Mouse (Mus musculus): ENCODE measurements around the gene Lipc.

Lipc gene

DNA sequence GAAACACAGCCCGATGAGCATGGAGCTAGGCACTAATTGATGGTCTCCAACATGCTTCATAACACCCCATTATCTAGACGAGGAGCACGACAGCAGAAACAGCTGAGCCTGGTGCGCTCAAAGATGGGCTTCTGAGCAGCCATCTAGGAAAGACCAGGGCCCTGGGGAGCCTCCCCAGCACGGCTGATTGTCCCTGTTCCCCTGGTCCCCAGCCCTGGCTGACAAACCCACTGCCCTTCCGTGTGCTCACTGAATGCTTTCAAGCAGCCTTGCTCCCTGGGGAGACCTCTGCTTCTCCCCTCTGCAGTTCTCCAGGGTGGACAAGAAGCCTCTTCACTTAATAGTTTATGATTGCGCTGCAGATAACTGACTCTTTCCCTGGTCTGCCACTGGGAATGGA, 35.5 kb downstream of the Lipc start:
- intact Hi-C loops (cut with DNase I): no loop called here

DNA sequence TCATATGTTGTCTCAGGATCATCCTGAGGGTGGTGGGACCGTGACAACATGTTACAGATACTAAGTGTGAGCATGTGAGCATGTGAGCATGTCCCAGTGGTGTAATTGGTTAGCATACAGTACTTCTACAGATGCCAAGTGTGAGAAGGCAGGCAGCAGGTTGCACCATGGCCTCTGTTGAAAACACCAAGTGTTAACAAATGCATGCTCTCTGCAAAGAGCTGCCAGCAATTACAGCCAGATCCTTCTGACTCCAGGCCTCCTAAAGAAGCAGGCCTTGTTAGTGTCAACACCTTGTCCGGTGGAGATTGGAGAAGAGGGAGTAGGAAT, 36.7 kb downstream of the Lipc start:
- intact Hi-C loops (cut with DNase I): no loop called here

DNA sequence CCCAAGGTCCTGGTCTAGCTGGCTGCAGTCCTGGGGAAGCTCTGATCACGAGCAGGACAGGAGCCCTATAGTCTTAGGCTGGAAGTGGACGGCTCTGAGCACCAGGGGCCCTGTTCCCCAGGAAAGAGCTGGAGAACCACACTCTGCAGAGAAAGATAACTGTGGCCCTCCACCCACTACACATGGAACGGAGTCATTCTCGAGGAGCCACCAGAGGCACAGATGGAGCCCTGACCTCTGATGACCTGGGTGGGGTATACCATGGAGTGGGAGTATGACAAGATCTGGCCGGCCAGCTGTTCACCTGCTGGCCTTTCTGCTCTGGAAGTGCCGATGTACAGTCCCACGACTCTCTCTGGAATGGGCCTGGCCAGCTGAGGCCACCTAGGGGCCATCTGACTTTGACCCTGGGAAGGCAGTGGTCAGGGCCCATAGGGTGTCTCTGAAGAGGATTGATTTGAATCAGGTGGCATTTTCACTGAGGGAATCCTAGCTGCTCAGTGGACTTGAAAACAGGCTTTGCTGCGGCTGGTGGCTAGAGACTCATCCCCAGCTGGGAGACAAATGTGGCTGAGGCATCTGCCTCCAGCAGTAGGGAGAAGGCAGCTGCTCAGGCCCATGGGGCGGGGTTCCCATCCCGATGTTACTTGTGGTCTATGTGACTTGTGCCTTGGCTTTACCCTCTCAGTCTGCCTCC, 37.2 kb downstream of the Lipc start:
- intact Hi-C loops (cut with DNase I): no loop called here

DNA sequence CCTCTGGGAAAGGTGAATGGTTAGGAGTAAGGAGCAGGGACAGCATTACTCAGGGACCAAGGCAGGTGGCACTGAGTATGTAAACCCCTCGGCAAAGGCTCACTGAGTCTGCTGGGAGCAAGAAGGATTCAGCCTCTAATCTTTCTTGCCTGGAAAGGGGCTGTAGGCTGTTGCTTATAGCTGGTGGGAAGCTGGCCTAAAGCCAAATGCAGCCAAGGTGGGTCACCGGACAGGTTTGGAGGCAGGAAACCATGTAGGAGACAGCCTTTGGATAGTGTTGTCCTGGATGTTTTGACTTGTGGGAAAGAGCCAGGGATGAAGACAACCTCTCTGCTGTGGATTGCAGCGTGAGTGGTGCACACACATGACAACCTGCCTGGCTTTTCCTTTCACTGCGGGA, 40.9 kb downstream of the Lipc start:
- intact Hi-C loops (cut with DNase I): no loop called here

DNA sequence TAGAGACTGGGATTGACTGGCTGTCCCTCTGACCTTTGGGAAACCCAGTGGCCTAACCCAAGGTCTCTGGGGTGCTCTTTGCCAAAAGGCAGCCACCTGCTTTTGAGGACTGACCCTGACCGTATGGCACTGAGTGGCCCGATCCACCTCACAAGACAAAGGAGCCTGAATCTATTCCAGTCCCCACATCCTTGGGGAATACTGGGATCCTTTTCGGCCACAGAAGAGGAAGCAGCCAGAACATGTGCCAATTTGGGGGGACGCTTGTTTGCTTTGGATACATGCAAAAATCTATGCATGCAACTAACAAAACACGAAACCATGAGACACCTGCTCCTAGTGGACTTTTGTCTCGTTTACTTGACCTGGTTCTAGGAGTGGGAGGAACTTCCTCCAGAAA, 41.7 kb downstream of the Lipc start:
- intact Hi-C loops (cut with DNase I): no loop called here

DNA sequence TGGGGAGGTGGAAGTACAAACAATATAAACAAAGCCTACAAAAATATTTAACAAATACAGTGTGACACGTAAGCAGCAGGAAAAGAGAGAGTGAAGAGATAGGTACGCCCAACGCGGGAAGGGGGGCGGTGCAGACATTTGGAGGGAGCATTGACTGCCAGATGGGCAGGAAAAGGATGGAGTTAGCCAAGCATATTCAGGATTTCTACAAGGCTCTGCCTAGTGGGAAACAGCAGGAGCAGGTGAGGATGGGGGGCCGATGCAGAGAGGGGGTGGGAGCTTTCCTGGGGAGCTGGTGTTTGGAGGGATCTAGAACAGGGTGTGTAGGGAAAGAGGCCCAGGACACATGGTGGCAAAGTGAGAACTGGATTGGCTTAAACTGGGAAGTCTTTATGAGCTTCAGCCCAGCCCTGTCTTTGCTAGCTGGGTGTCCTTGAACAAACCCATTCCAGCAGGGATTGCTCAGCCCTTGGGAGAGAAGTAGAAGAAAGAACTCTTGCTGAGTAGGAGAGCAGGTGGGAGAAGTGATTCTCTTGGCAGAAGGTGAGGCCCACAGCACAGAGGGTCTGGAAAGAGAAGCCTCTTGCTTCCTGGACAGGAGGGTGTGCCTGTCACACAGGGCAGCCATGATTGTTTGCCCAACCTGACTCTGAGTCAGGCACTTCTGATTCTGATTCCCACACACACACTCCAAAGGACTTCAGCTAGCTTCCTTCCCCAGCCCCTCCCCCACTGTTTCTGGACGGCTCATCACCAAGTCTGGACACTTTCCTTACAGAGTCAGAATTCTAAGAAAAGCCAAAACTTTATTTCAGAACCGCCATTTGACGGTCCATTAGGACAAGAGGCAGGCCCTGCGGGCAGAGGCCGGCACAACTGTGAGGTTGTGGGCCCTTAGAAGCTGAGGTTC, 49.0 kb downstream of the Lipc start:
- intact Hi-C loops (cut with DNase I): no loop called here

DNA sequence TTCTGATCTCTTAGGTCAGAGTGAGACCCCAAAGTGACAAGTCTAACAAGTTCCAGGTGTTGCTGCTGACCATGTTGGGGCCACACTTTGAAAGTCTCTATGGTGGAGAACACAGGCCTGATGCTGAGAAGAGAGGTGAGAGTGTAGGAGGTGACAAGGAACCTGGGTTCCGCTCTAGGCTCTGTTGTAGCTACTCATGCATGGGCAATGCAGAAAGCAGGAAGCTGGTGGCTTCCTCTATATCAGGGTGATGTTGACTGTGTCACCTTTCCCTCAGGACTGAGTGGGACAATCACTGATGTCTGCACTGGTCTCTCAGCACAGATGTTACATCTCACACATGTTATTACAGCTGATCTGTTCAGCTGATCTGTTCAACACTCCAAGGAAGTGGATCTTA, 57.8 kb downstream of the Lipc start:
- intact Hi-C loops (cut with DNase I): no loop called here

DNA sequence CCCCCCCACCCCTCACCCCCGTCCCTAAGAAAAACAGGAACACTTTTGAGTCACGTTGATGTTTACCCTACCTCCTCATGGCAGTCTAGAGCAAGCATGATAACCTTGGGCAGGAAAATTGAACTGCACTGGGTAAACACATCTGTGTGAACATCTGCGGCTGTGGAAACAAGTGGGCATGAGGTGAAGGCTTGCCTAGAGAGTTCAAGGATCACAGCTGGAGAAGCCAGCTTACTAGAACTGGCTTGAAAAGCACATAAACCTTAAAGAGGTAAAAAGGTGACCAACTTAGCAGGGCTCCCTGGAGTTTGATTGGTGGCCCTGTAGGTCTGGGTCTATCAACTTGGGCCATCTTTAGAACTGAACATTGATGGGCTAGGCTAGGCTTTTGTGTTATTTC, 58.5 kb downstream of the Lipc start:
- intact Hi-C loops (cut with DNase I): no loop called here

DNA sequence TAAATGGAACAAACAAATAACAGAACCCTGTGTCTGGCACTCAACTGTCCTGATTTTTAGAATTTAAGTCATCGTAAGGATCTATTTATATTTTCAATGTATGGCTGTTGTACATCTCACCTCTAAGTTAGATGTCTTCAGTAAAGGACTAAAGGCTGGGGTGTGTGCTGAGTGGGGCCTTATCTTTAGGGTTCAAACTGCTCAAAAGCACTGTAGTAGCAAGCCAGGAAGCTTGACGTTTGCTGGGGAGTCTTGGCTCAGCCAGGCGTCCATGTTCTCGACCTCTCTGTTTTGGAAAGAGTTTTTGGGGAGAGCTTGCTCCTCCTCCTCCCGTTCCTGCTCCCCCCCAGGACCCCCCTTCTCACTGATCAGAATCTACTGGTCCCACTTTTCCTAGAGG, 59.4 kb downstream of the Lipc start:
- intact Hi-C loops (cut with DNase I): no loop called here

DNA sequence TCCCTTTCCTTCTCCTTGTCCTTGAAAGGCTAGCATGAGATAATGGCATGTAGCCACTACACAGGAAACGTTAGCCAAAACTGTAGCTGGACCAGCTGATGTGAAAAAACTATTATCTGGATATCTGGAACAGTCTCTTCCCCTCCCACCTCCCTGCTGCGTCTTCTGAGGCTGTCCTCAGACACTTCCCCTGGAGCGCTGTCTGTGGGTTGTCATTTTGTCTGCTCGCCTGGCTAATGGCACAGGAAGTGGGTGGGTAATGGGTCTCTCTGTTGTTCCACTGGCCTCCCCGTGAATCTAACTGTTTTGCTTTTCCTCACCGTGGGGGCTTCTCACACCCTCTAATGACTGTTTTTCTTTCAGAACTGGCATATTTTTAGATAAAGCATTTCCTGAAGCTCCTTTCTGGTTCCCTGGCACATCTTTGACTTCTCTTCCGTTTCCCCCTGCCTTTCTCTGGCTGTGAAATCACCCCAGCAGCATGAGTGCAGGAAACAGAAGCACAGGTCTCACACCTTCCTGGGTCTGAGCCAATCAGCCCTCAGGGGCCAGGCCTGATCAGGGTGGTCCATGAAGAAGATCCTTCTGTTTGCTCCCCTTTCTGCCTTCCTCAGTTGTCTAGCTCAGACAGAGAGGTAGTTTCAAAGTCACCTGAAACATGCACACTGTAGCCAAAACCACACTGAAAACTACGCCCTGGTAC, 60.4 kb downstream of the Lipc start:
- intact Hi-C loops (cut with DNase I): no loop called here

DNA sequence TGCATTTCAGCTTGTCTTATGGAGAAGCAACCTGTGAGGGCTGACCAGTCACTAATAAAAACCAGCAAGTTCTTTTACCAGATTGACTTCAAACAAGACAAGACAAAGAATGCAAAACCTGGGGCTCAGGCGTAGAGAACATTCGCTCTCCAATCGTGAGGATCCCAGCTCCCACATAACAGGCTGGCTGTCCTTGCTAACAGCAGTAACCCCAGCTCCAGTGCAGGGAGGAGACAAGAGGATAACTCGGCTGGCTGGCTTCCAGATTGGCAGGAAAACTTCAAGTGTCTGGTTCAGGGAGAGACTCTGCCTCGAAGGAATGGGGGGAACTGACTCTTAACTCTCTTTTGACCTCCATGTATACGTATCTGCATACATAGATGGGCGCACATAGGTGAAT, 61.3 kb downstream of the Lipc start:
- intact Hi-C loops (cut with DNase I): no loop called here

DNA sequence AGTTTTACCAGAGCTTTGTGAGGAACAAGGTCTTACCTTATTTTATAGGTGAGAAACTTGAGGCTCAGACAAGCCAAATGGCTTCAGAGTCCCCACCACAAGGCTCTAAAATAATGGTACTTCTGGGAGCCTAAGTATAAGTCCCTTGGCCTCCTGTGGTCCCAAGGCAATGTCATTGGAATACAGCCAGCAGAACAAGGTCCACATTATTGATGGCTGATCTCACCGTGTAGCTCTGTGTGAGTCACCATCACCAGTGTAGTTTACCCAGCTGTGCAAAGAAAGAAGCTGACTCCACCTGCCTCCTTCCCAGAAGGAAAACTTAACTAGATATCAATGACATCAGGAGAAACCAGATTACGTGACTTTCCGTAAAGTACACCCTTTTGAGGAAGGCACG, 63.1 kb downstream of the Lipc start:
- intact Hi-C loops (cut with DNase I): no loop called here

DNA sequence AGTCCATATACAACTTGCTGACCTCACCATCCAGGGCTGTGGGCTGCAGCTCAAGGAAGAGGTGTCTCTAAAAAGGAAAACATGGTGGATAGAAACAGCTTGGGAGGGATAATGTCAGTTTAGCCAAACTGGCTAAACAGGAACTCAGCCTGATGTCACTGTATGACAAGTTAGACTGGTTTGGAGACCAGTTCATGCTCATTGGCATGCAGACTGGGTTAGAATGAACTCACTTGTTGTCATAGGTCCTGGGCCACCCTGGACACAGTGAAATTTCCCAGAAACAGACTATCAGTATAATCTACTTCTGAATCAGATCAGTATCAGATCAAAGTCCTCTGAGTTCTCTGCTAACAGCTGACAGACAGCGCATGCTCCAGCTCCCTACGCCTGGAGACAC, 63.5 kb downstream of the Lipc start:
- intact Hi-C loops (cut with DNase I): no loop called here

DNA sequence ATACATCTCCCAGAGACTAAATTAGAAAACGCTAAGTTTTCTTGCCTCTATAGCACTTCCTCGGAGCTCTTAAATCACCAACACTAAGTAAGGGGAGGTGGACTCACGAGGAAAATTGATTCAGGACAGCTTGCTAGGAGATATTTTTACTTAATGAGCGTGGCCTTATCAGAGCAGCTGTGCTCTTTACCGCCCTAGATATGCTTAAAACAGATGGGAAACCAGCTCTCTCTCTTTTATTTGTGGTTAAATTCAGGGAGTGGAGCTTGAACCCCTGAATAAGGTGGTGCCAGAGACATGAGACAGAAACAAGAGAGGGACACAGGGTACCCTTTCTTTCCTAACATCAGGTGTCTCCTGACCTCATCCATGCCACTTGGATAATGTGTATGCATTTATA, 70.0 kb downstream of the Lipc start:
- intact Hi-C loops (cut with DNase I): no loop called here

DNA sequence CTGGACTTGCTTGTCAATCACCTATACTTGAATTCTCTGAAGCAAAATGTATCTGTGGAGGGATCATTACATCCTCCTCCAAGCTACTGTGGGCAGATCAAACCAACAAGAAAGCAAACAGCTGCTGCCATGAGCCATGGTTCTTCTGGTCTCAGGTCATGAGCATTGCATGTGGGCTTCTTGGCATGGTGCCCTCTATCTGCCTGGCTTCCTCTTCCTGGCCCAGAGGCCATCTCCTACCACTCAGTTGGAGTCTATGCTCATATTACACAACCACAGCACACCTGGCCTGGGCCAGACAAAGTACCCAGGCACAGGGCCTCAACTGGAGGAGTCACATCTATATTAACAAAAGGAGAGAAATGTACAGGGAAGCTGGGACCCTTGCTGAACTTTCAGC, 73.2 kb downstream of the Lipc start:
- intact Hi-C loops (cut with DNase I): no loop called here

DNA sequence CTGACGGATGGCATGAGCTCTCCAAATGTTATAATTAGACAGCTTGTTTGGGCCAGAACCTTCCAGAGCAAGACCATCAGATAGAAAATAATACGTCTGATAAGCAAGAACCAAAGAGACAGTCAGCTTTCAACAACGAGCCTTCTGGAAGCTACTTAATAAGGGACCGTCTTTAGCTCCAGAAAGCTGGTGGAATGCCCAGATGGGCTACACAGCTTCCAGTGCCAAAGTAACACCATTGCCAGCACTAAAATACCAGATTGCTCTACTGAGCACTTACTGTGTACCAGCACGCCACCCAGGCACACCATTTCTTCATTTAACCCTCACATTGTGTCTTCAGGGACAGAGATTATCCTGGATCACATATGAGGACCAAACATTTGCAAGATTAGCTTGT, 73.9 kb downstream of the Lipc start:
- intact Hi-C loops (cut with DNase I): no loop called here

DNA sequence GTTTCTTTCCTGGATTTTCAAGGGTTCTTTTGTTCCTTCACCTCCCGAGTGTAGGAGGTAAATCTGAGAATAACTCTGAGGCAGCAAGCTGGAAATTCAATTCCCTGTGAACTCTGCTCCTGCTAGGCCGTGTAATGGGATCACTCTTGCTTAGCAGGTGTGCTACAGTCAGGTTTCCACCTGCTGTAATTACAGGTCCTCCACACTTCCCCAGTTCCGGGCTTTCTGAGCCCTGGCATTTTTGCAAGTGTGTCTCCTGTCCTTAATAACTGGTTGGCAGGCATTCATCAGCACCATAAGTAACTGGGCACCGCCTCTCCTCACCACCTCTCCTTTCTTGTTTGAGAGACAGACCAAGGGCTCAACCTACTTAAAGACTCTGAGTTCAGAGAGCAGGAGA, 76.5 kb downstream of the Lipc start:
- intact Hi-C loops (cut with DNase I): no loop called here

DNA sequence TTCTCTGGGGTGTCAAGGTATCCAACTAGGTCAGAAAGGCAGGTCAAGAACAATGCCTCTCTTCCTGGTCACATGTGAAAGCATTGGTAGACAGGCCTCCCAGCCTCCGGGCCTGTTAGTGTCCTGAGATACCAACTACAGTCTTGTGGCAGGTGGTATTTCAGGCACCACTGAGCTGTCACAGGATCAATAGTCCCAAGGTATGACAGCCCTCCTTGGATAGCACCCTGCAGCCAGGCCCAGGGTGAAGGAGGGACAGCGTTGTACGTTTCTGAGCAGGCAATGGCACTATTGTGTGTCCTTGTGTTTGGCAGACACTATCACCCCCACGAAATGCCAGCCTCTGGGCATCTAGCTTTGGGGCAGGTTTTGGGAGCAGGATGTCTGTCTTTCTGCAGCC, 77.0 kb downstream of the Lipc start:
- intact Hi-C loops (cut with DNase I): no loop called here

DNA sequence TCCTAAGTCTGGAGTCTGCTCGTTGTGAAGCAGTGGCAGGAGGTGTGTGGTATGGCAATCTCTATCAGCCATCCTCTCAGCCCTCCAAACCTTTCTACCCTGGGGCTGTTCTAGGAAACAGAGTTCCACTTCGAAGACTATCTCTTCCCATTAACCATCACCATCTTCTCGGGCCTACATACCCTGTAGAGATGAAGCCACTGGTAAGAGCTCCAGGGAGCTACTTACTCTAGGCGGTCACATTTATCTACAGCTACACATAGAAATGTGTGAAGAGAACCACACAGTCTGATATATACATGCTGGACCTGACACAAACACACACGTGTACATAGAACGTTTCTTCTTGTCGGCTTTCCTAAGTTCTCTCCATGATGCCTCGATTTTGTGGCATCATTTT, 79.4 kb downstream of the Lipc start:
- intact Hi-C loops (cut with DNase I): no loop called here

DNA sequence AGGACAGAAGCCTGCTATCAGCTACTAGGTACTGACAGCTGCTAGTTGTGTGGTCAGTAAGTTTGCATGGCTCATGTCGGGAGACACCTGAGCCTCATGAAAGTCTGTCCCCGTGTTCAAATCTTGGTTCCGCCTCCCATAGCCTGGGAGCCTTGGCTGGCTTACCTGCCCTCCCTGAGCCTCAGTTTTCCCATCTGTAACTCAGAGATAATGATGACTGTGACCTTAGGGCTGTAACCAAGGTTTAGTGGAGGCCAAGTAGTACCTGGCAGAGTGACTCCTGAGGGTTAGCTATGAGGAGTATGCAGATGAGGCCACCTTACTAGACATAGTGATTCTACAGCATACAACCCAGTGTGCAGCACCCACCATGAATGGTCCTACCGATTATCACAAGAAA, 81.7 kb downstream of the Lipc start:
- intact Hi-C loops (cut with DNase I): no loop called here

DNA sequence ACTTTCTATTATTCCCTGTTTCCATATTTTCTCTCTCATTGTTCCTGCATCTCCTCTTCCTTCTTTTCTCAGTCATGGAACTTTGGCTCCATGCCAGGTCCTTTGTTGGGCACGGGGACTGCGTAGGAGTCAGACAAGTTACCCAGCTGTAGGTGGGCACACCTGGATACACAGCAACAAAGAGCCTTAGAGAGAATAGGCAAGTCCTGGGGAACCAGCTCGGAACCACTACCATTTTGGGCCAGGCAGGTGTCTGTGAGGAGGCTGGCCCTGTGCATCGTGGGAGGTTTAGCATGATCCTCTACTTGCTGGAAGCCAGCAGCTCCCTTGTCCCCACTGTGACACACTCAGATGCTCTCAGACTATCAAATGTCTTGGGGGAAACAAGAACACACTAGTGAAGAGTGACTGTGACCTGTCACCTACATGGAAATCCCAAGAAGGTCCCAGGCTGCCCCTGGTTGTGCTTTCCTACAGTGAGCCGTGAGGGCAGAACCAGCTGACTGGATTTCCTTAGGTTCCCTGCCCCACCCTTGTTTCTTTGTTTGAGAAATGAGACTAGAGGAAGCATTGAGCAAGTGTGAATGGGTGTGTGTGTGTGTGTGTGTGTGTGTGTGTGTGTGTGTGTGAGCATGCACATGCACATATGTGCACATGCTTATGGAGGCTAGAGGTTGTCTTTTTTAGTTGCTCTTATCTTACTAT, 82.7 kb downstream of the Lipc start:
- intact Hi-C loops (cut with DNase I): no loop called here

DNA sequence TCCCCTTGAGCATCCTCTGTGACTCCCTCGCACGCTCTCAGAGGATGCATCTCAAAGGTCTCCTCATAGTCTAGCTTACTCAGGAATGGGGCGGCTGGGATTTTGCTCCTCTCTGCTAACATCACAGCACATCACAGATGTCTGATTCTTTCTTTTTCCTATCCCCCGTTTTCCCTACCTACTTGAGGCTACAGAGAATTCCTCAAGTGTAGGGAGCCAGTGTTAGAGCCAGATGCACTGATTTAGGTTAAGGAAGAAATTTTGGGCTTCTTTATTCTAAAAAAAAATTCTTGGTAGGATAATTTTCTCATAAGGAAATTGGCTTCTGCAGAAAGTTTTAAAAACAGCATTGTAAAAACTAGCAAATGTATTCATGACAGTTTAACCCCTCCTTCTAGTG, 84.6 kb downstream of the Lipc start:
- intact Hi-C loops (cut with DNase I): no loop called here
